Mouse (Mus musculus) midbrain, embryonic 14.5 days (tissue): Measurements from ENCODE around the gene Gse1. TPM values are rescaled to one million over a fixed set of nuclear protein-coding genes. Genes with fewer than 3 reads are reported as not detected.

Experiments
- ATAC-seq: fragments of 200-750 bp; cut with Nextera tagmentation; 2 replicates; pipeline ENCODE4 v1.8.0; 2017; ENCODE audit warnings: moderate number of reproducible peaks, moderate library complexity; ENCODE audit not compliant: low FRiP score, low TSS enrichment
- DNase-seq: peaks from one replicate; pipeline ENCODE4 v3.0.0-alpha.2; 2015
- H3K27ac ChIP-seq: fragments of 300-500 bp; sonication (generic); replicated peaks from 2 replicates; pipeline ENCODE4 v1.5.1; 2014; ENCODE audit warnings: mild to moderate bottlenecking, low read depth, low read length, moderate library complexity
- H3K27me3 ChIP-seq: fragments of 300-500 bp; sonication (generic); 2 replicates; pipeline ENCODE4 v1.6.1; 2014; ENCODE audit warnings: low read length, control low read depth, mixed read lengths; ENCODE audit not compliant: control insufficient read depth, insufficient read depth
- H3K36me3 ChIP-seq: fragments of 300-500 bp; sonication (generic); 2 replicates; pipeline ENCODE4 v1.6.1; 2014; ENCODE audit warnings: low read length, control low read depth; ENCODE audit not compliant: control insufficient read depth, insufficient read depth
- H3K4me1 ChIP-seq: fragments of 300-500 bp; sonication (generic); 2 replicates; pipeline ENCODE4 v1.6.1; 2014; ENCODE audit warnings: mild to moderate bottlenecking, antibody characterized with exemption, low read length, control low read depth; ENCODE audit not compliant: control insufficient read depth, insufficient read depth
- H3K4me2 ChIP-seq: fragments of 300-500 bp; sonication (generic); 2 replicates; pipeline ENCODE4 v1.6.1; 2014; ENCODE audit warnings: mild to moderate bottlenecking, low read length, moderate library complexity
- H3K4me3 ChIP-seq: fragments of 300-500 bp; sonication (generic); replicated peaks from 2 replicates; pipeline ENCODE4 v1.5.1; 2014; ENCODE audit warnings: low read depth, low read length
- H3K9ac ChIP-seq: fragments of 300-500 bp; sonication (generic); replicated peaks from 2 replicates; pipeline ENCODE4 v1.6.1; 2014; ENCODE audit warnings: mild to moderate bottlenecking, low read length, moderate library complexity
- H3K9me3 ChIP-seq: fragments of 300-500 bp; sonication (generic); 2 replicates; pipeline ENCODE4 v1.6.1; 2016; ENCODE audit warnings: low read length, control low read depth, mixed read lengths; ENCODE audit not compliant: control insufficient read depth
- WGBS: fragments of 180-500 bp; shearing (Covaris S2); extraction: QIAGEN DNeasy Blood & Tissue Kit; methylation state at CpG from one replicate; pipeline ENCODE4 v1.1.7; 2014; 5-methylcytosine and 5-hydroxymethylcytosine counted together
- polyA plus RNA-seq: library from polyadenylated mRNA; unstranded; fragments of >200 nt; fragmentation: Nextera tagmentation; extraction: Ambion mirVana; gene quantifications from 2 replicates; pipeline ENCODE4 v1.2.1, GENCODE M21; 2014

Gene Gse1
- polyA plus RNA-seq, 1 experiment from 2014 or later, result 28.6 TPM

DNA sequence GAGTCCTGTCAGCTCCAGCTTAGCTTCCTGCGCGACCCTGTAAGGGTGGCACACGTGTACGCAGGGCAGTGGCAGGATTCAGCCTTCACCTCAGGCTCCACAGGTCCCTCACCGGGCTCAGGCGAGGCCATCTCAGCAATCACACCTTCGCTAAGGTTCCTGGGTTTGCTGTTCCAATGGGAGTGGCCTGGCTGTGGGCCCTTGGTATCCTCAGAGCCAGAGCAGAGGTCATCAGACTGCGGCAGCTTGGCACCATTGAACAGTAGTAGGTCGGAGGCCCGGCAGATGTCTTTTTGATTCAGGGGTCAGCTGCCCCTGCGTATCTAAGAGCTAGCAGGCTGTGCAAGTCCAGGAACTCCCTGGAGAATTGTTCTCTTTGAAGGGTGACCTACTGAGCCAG lies 164.8 kb downstream of the Gse1 start:
- 77% methylated on average over 11 of the region's 11 CpGs for WGBS
- H3K9me3 ChIP-seq, result no peaks in the 10 kb centered on the region
- no peak overlapping the region for H3K9ac ChIP-seq
- ATAC-seq (no peak), DNase-seq (no peak)
- no peak overlapping the region for H3K4me3 ChIP-seq
- no peak overlapping the region for H3K27ac ChIP-seq
- peaks cover 27% of the 10 kb centered on the region for H3K4me1 ChIP-seq
- no peak overlapping the region for H3K4me2 ChIP-seq
- no peaks in the 10 kb centered on the region for H3K27me3 ChIP-seq
- no peaks in the 10 kb centered on the region for H3K36me3 ChIP-seq

- H3K27me3 ChIP-seq, result no peaks in the 10 kb centered on the region
- H3K27ac ChIP-seq, result peak overlapping the region; percentile 13; the same call in 1 of the 2 replicates
- H3K4me3 ChIP-seq, result no peak overlapping the region
- WGBS, result 64% methylated on average over 9 of the region's 9 CpGs
- DNase-seq (no peak), ATAC-seq (no peak)
- H3K9ac ChIP-seq, result no peak overlapping the region
- no peak overlapping the region for H3K4me2 ChIP-seq
- no peaks in the 10 kb centered on the region for H3K36me3 ChIP-seq
- H3K9me3 ChIP-seq, result no peaks in the 10 kb centered on the region
- H3K4me1 ChIP-seq, result peaks cover 32% of the 10 kb centered on the region
Measured at GRCm38 (mm10) chr8:120393871-120394275, 165.6 kb downstream of the Gse1 start.

- no peaks in the 10 kb centered on the region for H3K27me3 ChIP-seq
- H3K9ac ChIP-seq, result no peak overlapping the region
- H3K4me2 ChIP-seq, result no peak overlapping the region
- ATAC-seq (no peak), DNase-seq (no peak)
- H3K27ac ChIP-seq, result no peak overlapping the region
- no peaks in the 10 kb centered on the region for H3K36me3 ChIP-seq
- H3K4me3 ChIP-seq, result no peak overlapping the region
- peaks cover 47% of the 10 kb centered on the region for H3K4me1 ChIP-seq
- no peaks in the 10 kb centered on the region for H3K9me3 ChIP-seq
- WGBS, result 94% methylated on average over 3 of the region's 3 CpGs
Measured at GRCm38 (mm10) chr8:120395892-120396291, 167.6 kb downstream of the Gse1 start.

- Histone ChIP-seq H3K9me3 (no peaks in the 10 kb centered on the region), H3K4me3 (no peak overlapping the region), H3K4me1 (peaks cover 47% of the 10 kb centered on the region), H3K4me2 (no peak overlapping the region), H3K9ac (no peak overlapping the region), H3K27me3 (no peaks in the 10 kb centered on the region), H3K36me3 (no peaks in the 10 kb centered on the region), H3K27ac (peak overlapping the region; percentile 75)
- DNase-seq, result no peak
- ATAC-seq, result no peak
- WGBS, result 43% methylated on average over 3 of the region's 3 CpGs
Measured at GRCm38 (mm10) chr8:120396756-120397155, 168.5 kb downstream of the Gse1 start.

GRCm38 (mm10) chr8:120397444-120398411 lies 169.5 kb downstream of the Gse1 start:
- Histone ChIP-seq H3K27ac (peak overlapping the region; percentile 75), H3K4me1 (peaks cover 47% of the 10 kb centered on the region), H3K4me2 (peak overlapping the region; percentile 42), H3K9ac (no peak overlapping the region), H3K27me3 (no peaks in the 10 kb centered on the region), H3K36me3 (no peaks in the 10 kb centered on the region), H3K4me3 (no peak overlapping the region), H3K9me3 (no peaks in the 10 kb centered on the region)
- 26% methylated on average over 15 of the region's 15 CpGs for WGBS
- DNase-seq (peak; percentile 84), ATAC-seq (peak; percentile 59)

GRCm38 (mm10) chr8:120399212-120399934 lies 171.1 kb downstream of the Gse1 start:
- no peaks in the 10 kb centered on the region for H3K9me3 ChIP-seq
- H3K27ac ChIP-seq, result peak overlapping the region; percentile 77
- H3K4me1 ChIP-seq, result peaks cover 39% of the 10 kb centered on the region
- H3K4me2 ChIP-seq, result peak overlapping the region; percentile 47
- no peaks in the 10 kb centered on the region for H3K36me3 ChIP-seq
- DNase-seq (peak; percentile 81), ATAC-seq (peak; percentile 62; the same call in 1 of the 2 replicates)
- H3K4me3 ChIP-seq, result peak overlapping the region; percentile 12; the same call in 1 of the 2 replicates
- H3K27me3 ChIP-seq, result no peaks in the 10 kb centered on the region
- no peak overlapping the region for H3K9ac ChIP-seq
- 21% methylated on average over 33 of the region's 33 CpGs for WGBS

DNA sequence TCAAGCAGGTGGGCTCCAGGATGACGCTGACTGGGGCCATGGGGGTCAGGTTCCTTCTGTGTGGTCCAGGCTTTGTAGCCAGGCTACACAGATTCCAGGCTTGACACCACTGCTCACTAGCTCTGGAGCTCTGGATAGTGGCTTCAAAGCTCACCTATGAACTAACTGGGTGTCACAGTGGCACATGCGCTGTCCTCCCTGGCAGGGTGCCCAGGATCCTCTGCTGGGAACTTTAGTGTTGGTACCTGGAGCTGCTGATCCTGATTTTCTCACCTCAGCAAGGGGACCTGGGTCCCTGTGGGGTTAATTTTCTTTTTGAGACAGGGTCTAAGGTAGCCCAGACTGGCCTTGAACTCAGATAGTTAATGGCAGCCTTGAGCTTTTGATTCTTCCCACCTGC lies 173.0 kb downstream of the Gse1 start:
- peaks cover 45% of the 10 kb centered on the region for H3K4me1 ChIP-seq
- no peak for DNase-seq
- 84% methylated on average over 2 of the region's 2 CpGs for WGBS

GRCm38 (mm10) chr8:120401712-120402111 lies 173.5 kb downstream of the Gse1 start:
- no peak overlapping the region for H3K9ac ChIP-seq
- no peaks in the 10 kb centered on the region for H3K27me3 ChIP-seq
- H3K4me2 ChIP-seq, result no peak overlapping the region
- H3K9me3 ChIP-seq, result no peaks in the 10 kb centered on the region
- H3K27ac ChIP-seq, result no peak overlapping the region
- WGBS, result 88% methylated on average over 7 of the region's 7 CpGs
- ATAC-seq (no peak), DNase-seq (no peak)
- H3K36me3 ChIP-seq, result no peaks in the 10 kb centered on the region
- peaks cover 46% of the 10 kb centered on the region for H3K4me1 ChIP-seq
- H3K4me3 ChIP-seq, result no peak overlapping the region

More for the DNA sequence above, 173.0 kb downstream of the Gse1 start:
- no peak overlapping the region for H3K4me3 ChIP-seq
- ATAC-seq, result no peak
- no peak overlapping the region for H3K27ac ChIP-seq
- no peaks in the 10 kb centered on the region for H3K27me3 ChIP-seq
- H3K9me3 ChIP-seq, result no peaks in the 10 kb centered on the region
- no peaks in the 10 kb centered on the region for H3K36me3 ChIP-seq
- H3K4me2 ChIP-seq, result no peak overlapping the region
- H3K9ac ChIP-seq, result no peak overlapping the region
